Mouse (Mus musculus) embryonic facial prominence, embryonic 15.5 days (tissue): Measurements from ENCODE around the gene Hoxd10. TPM values are rescaled to one million over a fixed set of nuclear protein-coding genes. Genes with fewer than 3 reads are reported as not detected.

ENCODE experiments used
- ATAC-seq: fragments of 200-750 bp; cut with Nextera tagmentation; 2 replicates; pipeline ENCODE4 v1.8.0; 2017; ENCODE audit warnings: low read depth, moderate TSS enrichment; ENCODE audit not compliant: insufficient number of reproducible peaks, low FRiP score, low TSS enrichment
- H3K27ac ChIP-seq: fragments of 300-500 bp; sonication (generic); replicated peaks from 2 replicates; pipeline ENCODE4 v1.5.1; 2015; ENCODE audit warnings: mild to moderate bottlenecking, inconsistent platforms
- H3K27me3 ChIP-seq: fragments of 300-500 bp; sonication (generic); 2 replicates; pipeline ENCODE4 v1.6.1; 2015; ENCODE audit warnings: inconsistent platforms
- H3K36me3 ChIP-seq: fragments of 300-500 bp; sonication (generic); 2 replicates; pipeline ENCODE4 v1.6.1; 2015; ENCODE audit warnings: mild to moderate bottlenecking, inconsistent platforms
- H3K4me1 ChIP-seq: fragments of 300-500 bp; sonication (generic); 2 replicates; pipeline ENCODE4 v1.6.1; 2015; ENCODE audit warnings: inconsistent platforms
- H3K4me2 ChIP-seq: fragments of 300-500 bp; sonication (generic); replicated peaks from 2 replicates; pipeline ENCODE4 v1.6.1; 2015; ENCODE audit warnings: mild to moderate bottlenecking, inconsistent platforms
- H3K4me3 ChIP-seq: fragments of 300-500 bp; sonication (generic); replicated peaks from 2 replicates; pipeline ENCODE4 v1.5.1; 2015; ENCODE audit warnings: mild to moderate bottlenecking, inconsistent platforms
- H3K9ac ChIP-seq: fragments of 300-500 bp; sonication (generic); 2 replicates; pipeline ENCODE4 v1.6.1; 2015; ENCODE audit warnings: inconsistent platforms
- H3K9me3 ChIP-seq: fragments of 300-500 bp; sonication (generic); replicated peaks from 2 replicates; pipeline ENCODE4 v1.6.1; 2016; ENCODE audit warnings: inconsistent platforms
- WGBS: fragments of 180-500 bp; shearing (Covaris S2); methylation state at CpG from one replicate; pipeline ENCODE4 v1.1.7; 2015; 5-methylcytosine and 5-hydroxymethylcytosine counted together
- polyA plus RNA-seq: library from polyadenylated mRNA; unstranded; fragments of >200 nt; fragmentation: Nextera tagmentation; extraction: Ambion mirVana; gene quantifications from 2 replicates; pipeline ENCODE4 v1.2.1, GENCODE M21; 2015

Gene Hoxd10
- polyA plus RNA-seq, 1 experiment from 2014 or later, result 0.57 TPM

DNA sequence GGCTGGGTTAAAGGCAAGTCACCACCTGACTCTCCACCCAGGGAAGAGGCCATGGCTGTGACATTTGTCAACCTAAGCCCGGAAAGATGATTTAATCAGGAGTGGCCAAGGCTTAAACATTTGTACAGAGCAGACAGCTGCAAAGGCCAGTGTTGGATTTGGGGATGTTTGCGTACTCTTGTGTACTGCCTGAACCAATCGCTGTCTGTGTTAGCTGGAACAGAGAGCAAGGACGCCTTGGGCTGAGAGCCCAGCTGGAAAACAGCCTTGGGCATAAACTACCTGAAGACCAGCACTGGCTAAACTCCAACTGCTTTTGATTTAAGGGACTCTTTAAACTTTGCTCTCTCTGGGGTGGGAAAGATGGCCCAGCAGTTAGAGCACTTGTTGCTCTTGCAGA, 17.0 kb downstream of the Hoxd10 start:
- Histone ChIP-seq H3K4me2 (no peak overlapping the region), H3K27me3 (peaks cover 94% of the 10 kb centered on the region), H3K4me1 (peaks cover 26% of the 10 kb centered on the region), H3K9me3 (no peaks in the 10 kb centered on the region), H3K9ac (no peak overlapping the region), H3K27ac (no peak overlapping the region), H3K36me3 (no peaks in the 10 kb centered on the region), H3K4me3 (no peak overlapping the region)
- no peak for ATAC-seq
- 12% methylated on average over 4 of the region's 4 CpGs for WGBS

DNA sequence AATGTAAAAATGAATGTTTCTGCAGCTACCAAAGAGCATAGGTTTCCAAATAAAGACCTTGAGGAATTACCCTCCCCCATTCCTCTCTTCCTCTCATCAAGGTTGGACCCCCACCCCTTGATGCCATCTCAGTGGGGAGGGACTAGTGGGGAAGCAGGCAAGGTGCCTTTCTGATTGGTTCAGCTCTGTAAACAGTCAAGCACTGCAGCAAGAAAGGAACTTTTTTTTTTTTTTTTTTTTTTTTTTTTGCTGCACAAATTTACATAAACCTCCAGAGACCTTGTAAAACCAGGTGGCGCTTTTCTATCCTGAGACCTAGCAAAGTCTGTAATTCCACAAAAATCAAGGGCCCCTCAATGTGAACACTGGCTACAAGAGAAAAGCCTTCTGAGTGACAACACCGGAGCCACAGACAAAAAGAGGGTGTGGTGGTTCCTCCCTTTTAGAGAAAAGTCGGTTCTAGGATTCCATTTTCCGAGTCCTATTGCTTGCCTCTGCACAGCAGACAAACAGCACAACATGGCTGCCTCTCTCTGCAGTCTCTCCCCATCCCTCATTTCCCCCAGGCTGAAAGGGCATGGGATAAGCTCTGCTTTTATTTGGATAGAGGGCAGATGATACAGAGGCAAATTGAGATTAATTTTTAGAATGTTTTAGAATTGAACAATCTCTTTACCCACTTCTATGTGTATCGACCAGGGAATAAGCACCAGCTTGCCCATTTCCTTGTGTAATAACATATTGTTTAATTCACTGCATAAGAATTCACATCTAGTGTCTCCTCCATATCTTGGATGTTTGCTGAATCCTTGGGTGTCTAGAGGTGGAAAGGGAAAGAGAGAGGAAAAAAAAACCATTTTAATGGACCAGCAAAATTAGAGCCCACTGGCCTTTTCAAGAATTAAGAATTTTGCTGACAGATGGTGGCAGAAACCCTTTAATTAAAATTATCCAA, 18.0 kb downstream of the Hoxd10 start:
- WGBS, result 9% methylated on average over 5 of the region's 5 CpGs
- no peak overlapping the region for H3K9ac ChIP-seq
- no peak for ATAC-seq
- H3K9me3 ChIP-seq, result no peaks in the 10 kb centered on the region
- H3K27me3 ChIP-seq, result peaks cover 94% of the 10 kb centered on the region
- H3K4me2 ChIP-seq, result no peak overlapping the region
- peaks cover 19% of the 10 kb centered on the region for H3K4me1 ChIP-seq
- no peak overlapping the region for H3K27ac ChIP-seq
- H3K4me3 ChIP-seq, result no peak overlapping the region
- H3K36me3 ChIP-seq, result no peaks in the 10 kb centered on the region

DNA sequence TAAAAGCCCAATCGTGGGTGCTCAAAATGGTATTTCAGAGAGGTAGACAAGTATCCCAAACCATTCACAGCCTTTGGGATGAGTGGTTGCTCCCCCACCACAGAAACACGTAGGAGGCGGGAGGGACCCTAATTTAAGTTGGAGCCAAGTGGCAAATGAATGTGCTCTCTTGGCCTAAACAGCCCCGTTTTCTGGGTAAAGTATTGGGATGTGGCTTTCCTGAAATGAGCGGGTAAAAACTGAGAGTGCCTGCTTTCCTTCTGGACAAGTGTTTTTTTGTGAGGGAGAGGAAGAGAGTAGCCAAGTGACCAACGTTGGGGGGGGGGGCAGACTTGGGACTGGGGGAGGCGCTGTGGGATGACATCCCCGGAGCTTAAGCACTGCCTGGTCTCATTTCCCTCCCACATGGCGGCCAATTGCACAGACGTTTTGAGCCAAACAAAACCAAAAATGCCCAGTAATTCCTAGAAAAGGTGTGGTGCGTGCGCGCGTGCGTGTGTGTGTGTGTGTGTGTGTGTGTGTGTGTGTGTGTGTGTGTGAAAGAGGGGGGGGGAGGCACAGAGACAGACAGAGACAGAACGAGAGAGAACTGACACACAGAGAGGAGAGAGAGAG, 19.3 kb downstream of the Hoxd10 start:
- no peaks in the 10 kb centered on the region for H3K36me3 ChIP-seq
- H3K4me2 ChIP-seq, result 0 out of 2 replicates have a peak overlapping the region, but pooled peaks have one; percentile 4
- WGBS, result under 1% methylated on average over 16 of the region's 16 CpGs
- H3K9ac ChIP-seq, result no peak overlapping the region
- no peak for ATAC-seq
- peaks cover 10% of the 10 kb centered on the region for H3K4me1 ChIP-seq
- H3K9me3 ChIP-seq, result no peaks in the 10 kb centered on the region
- peak overlapping the region; percentile 41 for H3K4me3 ChIP-seq
- no peak overlapping the region for H3K27ac ChIP-seq
- H3K27me3 ChIP-seq, result peaks cover 93% of the 10 kb centered on the region

DNA sequence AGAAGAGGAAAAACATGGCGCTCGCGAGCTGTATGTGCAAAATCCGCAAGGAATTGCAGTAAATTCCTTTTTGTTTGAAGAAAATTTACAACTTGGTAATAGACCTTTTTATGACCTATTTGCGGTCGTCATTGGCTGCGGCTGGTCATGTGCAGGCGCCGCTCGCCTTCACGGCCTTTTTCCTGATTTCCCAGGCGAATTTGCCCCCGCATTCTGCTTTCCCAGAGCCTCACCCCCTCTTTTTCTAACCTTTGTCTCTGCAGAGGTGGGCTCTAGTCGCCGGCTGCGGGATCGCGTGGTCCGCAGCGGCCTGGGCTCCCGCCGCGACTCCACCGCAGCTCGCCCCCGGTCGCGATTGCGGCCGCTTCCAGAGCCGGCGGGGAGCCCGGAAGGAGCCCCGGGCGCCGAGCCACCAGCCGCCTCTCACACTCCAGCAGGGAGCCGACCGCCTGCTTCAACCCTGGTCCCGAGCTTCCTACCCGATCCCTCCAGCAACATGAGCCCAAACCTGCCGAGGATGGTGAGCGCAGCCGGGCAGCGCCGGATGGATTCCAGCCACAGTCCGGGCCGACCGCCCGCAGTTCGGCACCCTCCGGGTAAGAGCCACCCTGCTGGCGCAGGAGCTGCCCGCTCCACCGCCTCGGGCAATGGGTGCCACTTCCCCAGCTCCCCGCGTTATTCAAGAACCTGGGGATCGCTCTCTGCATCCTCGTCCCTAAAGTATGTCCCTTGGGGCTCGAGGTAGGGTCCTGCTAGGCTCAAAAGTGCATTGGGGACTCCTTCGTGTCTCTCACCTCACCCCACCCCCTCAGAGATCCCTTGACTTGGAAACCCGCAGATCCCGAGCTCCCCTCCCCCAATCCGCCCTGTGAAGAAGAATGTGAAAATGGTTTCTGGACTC, 20.2 kb downstream of the Hoxd10 start, which contains the start of the genes Hoxd3 and Hoxd4:
Gene Hoxd3, plus strand, starts transcription at position 207 of the 901 bp plus-strand sequence.
Gene Hoxd4, plus strand, starts transcription at position 209 of the 901 bp plus-strand sequence.
- ATAC-seq, result peak; percentile 49; the same call in 1 of the 2 replicates
- WGBS, result under 1% methylated on average over 65 of the region's 65 CpGs
- Histone ChIP-seq H3K27ac (0 out of 2 replicates have a peak within 1 kb of the TSS, but pooled peaks have one; percentile 48), H3K4me1 (peaks cover 11% of the 10 kb centered on the region), H3K27me3 (peaks cover 93% of the 10 kb centered on the region), H3K4me2 (peak within 1 kb of the TSS; percentile 42), H3K36me3 (no peaks in the 10 kb centered on the region), H3K9me3 (no peaks in the 10 kb centered on the region), H3K9ac (peak within 1 kb of the TSS; percentile 18; the same call in 1 of the 2 replicates), H3K4me3 (peak within 1 kb of the TSS; percentile 41)

DNA sequence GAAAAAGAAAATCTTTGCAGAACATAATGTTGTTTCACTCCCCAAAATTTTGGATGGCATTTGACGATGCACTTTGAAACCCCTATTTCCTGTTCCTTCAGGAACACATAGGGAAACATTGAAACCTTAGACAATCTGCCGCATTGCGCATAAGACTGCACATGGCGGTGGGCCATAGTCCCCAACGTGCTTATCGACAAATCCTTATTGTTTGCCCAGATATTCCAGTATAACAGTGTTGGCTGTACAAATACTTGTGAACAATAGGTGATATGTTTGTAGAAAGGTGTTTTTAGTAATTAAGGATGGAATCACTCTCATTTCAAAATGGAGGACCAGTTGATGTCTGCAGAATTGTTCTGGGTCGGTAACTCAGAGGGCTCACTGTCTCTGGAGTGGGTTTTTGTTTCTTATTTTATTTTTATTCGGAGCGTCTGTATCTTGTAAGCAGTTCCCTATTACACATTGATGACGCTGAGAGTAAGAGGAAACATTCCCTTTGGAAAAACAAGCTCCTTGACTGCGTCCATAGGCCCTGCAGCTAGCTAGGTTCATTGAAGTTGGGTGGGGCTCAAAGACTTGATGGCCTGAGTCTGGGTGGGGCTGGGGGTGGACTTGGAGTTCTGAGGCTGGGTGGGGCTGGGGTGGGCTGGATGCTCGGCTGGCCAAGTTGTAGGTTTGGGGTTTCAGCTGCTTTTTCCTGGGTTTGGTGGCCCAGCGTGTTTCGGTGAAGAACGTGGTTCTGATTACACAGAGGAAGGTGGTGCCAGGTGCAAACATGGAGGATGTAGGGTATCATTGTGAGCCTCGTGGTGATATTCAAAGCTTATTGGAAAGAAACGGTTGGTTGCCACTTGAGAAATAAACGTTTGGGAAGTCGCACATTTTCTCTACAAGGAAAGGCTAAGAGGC, 21.8 kb downstream of the Hoxd10 start:
- Histone ChIP-seq H3K4me3 (peak overlapping the region; percentile 4; the same call in 1 of the 2 replicates), H3K4me2 (no peak overlapping the region)
- no peak for ATAC-seq

DNA sequence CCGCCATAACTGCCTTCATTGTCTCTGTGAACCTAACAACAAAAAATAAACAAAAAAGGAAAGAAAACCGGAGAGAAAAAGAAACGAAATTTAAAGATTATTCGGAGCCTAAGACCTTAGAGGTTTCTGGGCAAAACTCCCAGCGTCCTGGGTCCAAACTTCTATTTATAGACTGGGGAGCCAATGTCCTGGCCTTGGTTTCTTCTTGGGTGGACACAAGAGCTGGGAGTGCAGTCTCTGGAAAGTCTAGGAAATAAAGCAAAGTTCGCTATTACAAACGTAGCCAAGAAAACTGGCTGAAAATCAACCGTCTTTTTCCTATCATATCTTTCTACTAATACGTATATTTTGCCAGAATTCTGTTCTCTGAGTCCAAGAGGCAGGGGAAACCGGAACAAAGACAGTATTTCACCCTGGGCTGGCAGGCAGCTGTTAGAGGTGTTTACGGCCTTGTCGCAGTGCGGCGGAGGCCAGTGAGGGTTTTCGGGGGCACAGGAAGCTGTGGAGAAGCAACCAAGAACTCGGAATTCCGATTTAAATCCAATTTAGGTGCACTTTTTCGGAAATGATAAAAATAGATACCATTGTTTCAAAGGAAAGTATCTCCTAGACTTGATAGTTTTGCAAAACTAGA, 22.5 kb downstream of the Hoxd10 start:
- H3K27me3 ChIP-seq, result peaks cover 93% of the 10 kb centered on the region
- H3K9me3 ChIP-seq, result no peaks in the 10 kb centered on the region
- no peak overlapping the region for H3K4me2 ChIP-seq
- H3K36me3 ChIP-seq, result no peaks in the 10 kb centered on the region
- no peak overlapping the region for H3K9ac ChIP-seq
- H3K4me3 ChIP-seq, result no peak overlapping the region
- H3K27ac ChIP-seq, result no peak overlapping the region
- no peak for ATAC-seq
- H3K4me1 ChIP-seq, result peaks cover 11% of the 10 kb centered on the region
- WGBS, result 8% methylated on average over 18 of the region's 18 CpGs

More for the DNA sequence above, 21.8 kb downstream of the Hoxd10 start:
- Histone ChIP-seq H3K27me3 (peaks cover 94% of the 10 kb centered on the region), H3K27ac (no peak overlapping the region), H3K4me1 (peaks cover 11% of the 10 kb centered on the region), H3K9ac (no peak overlapping the region), H3K9me3 (no peaks in the 10 kb centered on the region), H3K36me3 (no peaks in the 10 kb centered on the region)
- WGBS, result 6% methylated on average over 19 of the region's 19 CpGs

DNA sequence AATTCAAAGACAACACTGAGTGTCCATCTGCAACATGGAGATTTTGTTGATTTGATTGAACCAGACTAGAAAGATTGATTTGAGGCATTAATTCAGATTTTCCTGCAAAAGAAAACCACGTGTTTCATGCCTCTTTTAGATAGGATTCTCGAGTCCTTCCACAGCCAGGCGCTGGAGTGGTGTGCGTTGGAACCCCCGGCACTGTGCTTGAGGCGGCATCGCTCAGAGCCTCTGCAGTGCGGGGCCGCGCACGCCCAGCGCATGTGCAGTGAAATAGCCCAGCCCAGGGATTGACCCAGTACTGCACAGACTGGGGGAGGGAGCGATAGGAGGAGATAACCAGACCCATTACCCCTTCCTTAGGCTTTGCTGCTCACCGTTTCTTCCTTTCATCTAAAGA, 23.2 kb downstream of the Hoxd10 start:
- 3% methylated on average over 14 of the region's 14 CpGs for WGBS
- Histone ChIP-seq H3K36me3 (no peaks in the 10 kb centered on the region), H3K4me1 (peaks cover 11% of the 10 kb centered on the region), H3K4me2 (0 out of 2 replicates have a peak overlapping the region, but pooled peaks have one; percentile 3), H3K27me3 (peaks cover 93% of the 10 kb centered on the region), H3K9me3 (no peaks in the 10 kb centered on the region), H3K27ac (no peak overlapping the region), H3K4me3 (0 out of 2 replicates have a peak overlapping the region, but pooled peaks have one; percentile 10), H3K9ac (no peak overlapping the region)
- no peak for ATAC-seq

DNA sequence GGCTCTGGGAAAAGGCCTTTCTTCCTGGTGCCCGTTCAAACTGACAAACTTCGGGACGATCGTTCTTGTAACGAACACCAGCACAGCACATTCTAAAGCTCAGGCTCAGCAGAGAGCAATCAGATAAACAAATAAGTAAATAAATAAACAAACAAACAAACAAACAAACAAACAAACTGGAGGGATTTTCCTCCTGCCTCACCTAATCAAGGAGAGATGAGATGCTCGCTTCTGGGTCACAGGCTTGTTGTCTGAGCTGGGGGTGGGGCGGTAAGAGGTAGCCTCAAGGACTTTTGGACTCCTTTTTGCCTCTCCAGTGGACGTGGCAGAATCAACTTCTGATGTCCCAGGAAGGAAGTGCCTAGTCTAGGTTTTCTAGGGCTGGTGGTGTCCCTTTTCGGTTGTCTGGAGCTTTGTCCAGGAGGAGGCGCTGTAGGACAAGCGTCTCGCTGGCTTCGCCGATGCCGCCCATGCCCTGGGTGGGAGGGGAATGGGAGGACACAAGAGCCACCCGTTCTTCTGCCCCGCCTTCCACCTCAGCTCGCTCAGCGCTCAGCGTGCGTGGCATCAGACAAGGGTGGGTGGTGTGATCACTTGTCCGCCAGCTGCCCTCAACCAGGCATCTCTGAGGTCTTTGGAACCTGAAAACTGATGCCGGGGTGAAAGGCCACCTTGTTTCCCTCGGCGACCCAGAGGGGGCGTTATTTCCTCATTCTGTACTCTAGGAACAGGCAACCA, 23.9 kb downstream of the Hoxd10 start:
- Histone ChIP-seq H3K27me3 (peaks cover 93% of the 10 kb centered on the region), H3K4me1 (peaks cover 11% of the 10 kb centered on the region), H3K4me2 (peak overlapping the region; percentile 46), H3K36me3 (no peaks in the 10 kb centered on the region), H3K4me3 (peak overlapping the region; percentile 22), H3K27ac (no peak overlapping the region), H3K9me3 (no peaks in the 10 kb centered on the region), H3K9ac (no peak overlapping the region)
- WGBS, result 3% methylated on average over 26 of the region's 26 CpGs
- peak; percentile 78; the same call in 1 of the 2 replicates for ATAC-seq

DNA sequence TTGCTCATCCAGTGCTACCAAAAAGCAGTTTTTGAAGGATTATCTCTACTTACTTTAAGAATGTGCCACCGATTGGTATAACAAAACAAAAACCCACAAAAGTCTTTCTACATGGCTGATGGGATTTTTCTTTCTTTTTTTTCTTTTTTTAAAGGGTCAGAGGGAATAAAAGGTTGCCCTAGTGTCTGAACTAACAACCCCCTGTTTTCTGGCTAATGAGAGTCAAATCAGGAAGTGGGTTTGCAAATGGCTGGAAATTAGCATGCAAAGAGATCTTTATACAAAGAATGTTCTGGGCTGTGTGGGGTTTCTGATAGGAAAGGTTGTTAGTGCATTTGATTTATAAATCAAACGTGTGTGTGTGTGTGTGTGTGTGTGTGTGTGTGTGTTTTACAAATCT, 28.7 kb downstream of the Hoxd10 start:
- no peak overlapping the region for H3K27ac ChIP-seq
- H3K4me3 ChIP-seq, result no peak overlapping the region
- no peaks in the 10 kb centered on the region for H3K9me3 ChIP-seq
- no peaks in the 10 kb centered on the region for H3K36me3 ChIP-seq
- 7% methylated on average over 2 of the region's 2 CpGs for WGBS
- H3K9ac ChIP-seq, result no peak overlapping the region
- H3K4me2 ChIP-seq, result no peak overlapping the region
- ATAC-seq, result no peak
- peaks cover 96% of the 10 kb centered on the region for H3K27me3 ChIP-seq
- H3K4me1 ChIP-seq, result peaks cover 3% of the 10 kb centered on the region; the same call in 1 of the 2 replicates
